Mouse (Mus musculus) ES-E14 (cell line): ENCODE measurements around the gene Usp37. TPM values are rescaled to one million over a fixed set of nuclear protein-coding genes. Genes with fewer than 3 reads are reported as not detected.
A peak's percentile ranks its signal among the peaks of the same experiment; 100 is the strongest.
"Not testable (repeated sequence)": the region's sequence is repeated elsewhere in the genome, so short reads cannot be mapped to it uniquely, and the experiment has no call there.

Experiments used
- DNase-seq: peaks from one replicate; pipeline ENCODE4 v3.0.0-alpha.2; 2013; ENCODE audit warnings: low read depth, low spot score
- H3K27ac ChIP-seq: 2 replicates; pipeline ENCODE4 v1.5.1; 2012; ENCODE audit warnings: low read depth, mild to moderate bottlenecking, low read length, moderate library complexity, mixed read lengths; ENCODE audit not compliant: poor library complexity, insufficient read depth, severe bottlenecking
- H3K36me3 ChIP-seq: 2 replicates; pipeline ENCODE4 v1.6.1; 2012; ENCODE audit warnings: mild to moderate bottlenecking, low read length, moderate library complexity, mixed read lengths; ENCODE audit not compliant: control insufficient read depth, poor library complexity, insufficient read depth, severe bottlenecking
- H3K4me1 ChIP-seq, 2 experiments: fragments of 150-350 bp in 1 of 2; sonication (generic) in 1 of 2; 2 replicates each; pipeline ENCODE4 v1.6.1; 2012; ENCODE audit warnings: low read length in 2 of 2, mild to moderate bottlenecking in 1 of 2, mixed read lengths in 1 of 2; ENCODE audit not compliant: control insufficient read depth in 2 of 2, insufficient read depth in 2 of 2, poor library complexity in 1 of 2
- H3K4me3 ChIP-seq, 2 experiments: fragments of 150-350 bp in 1 of 2; sonication (generic) in 1 of 2; 2 replicates each; pipeline ENCODE4 v1.5.1; 2012; ENCODE audit warnings: low read length in 2 of 2, low read depth in 1 of 2, mild to moderate bottlenecking in 1 of 2, mixed read lengths in 1 of 2; ENCODE audit not compliant: insufficient read depth in 1 of 2, poor library complexity in 1 of 2, severe bottlenecking in 1 of 2
- H3K9ac ChIP-seq: 2 replicates; pipeline ENCODE4 v1.6.1; 2012; ENCODE audit warnings: low read depth, mild to moderate bottlenecking, low read length, mixed read lengths; ENCODE audit not compliant: poor library complexity, insufficient read depth, severe bottlenecking
- H3K9me3 ChIP-seq: fragments of 150-350 bp; sonication (generic); 2 replicates; pipeline ENCODE4 v1.6.1; 2012; ENCODE audit warnings: low read depth, mild to moderate bottlenecking, low read length; ENCODE audit not compliant: control insufficient read depth, insufficient read depth
- CHD2 ChIP-seq: IDR thresholded peaks from 2 replicates; pipeline ENCODE4 v1.6.1; 2014; ENCODE audit warnings: mild to moderate bottlenecking, low read depth, low read length, inconsistent platforms
- HCFC1 ChIP-seq: IDR thresholded peaks from 2 replicates; pipeline ENCODE4 v1.6.1; 2012; ENCODE audit warnings: low read length, inconsistent platforms, borderline replicate concordance; ENCODE audit not compliant: insufficient read depth
- MAFK ChIP-seq: IDR thresholded peaks from 2 replicates; pipeline ENCODE4 v1.6.1; 2014; ENCODE audit warnings: mild to moderate bottlenecking, low read depth, low read length, inconsistent platforms; ENCODE audit not compliant: insufficient read depth
- ZC3H11A ChIP-seq: IDR thresholded peaks from 2 replicates; pipeline ENCODE4 v1.6.1; 2012; ENCODE audit warnings: low read depth, mild to moderate bottlenecking, inconsistent platforms, low read length, borderline replicate concordance
- ZNF384 ChIP-seq: IDR thresholded peaks from 2 replicates; pipeline ENCODE4 v1.6.1; 2012; ENCODE audit warnings: low read depth, low read length, inconsistent platforms
- in situ Hi-C, 2 experiments: fragments of 600-800 bp; cut with MboI; formaldehyde crosslinking; loops; one replicate each; pipeline ENCODE4 v1.15.1; 2025; ENCODE audit warnings: low sequenced_read_pairs in 2 of 2, inconsistent platforms in 1 of 2; ENCODE audit not compliant: unreplicated experiment in 2 of 2
- total RNA-seq: library from RNA; depleted of rRNA; stranded (reverse); fragments of 300-350 nt; gene quantifications from 2 replicates; pipeline ENCODE4 v1.2.3, GENCODE M21; 2012

Gene Usp37
- total RNA-seq, 1 experiment = 44.8 TPM

GRCm38 (mm10) chr1:74401015-74401702, 142.9 kb downstream of the Usp37 start:
- no peaks in the 10 kb centered on the region for H3K36me3 ChIP-seq
- H3K27ac ChIP-seq = no peak overlapping the region
- H3K4me1 ChIP-seq = peaks cover 0 to 3% of the 10 kb centered on the region in 2 experiments; a peak in 1 of 4 replicates
- no peak overlapping the region for H3K4me3 ChIP-seq
- DNase-seq = no peak
- no peak for TF ChIP-seq ZNF384
- no peak for TF ChIP-seq CHD2
- TF ChIP-seq HCFC1 = no peak
- TF ChIP-seq ZC3H11A = no peak
- no peak for TF ChIP-seq MAFK
- in situ Hi-C loops = no loop called here
- H3K9me3 ChIP-seq = no peaks in the 10 kb centered on the region
- no peak overlapping the region for H3K9ac ChIP-seq

GRCm38 (mm10) chr1:74400531-74400930, 143.6 kb downstream of the Usp37 start:
- H3K27ac ChIP-seq = no peak overlapping the region
- no peaks in the 10 kb centered on the region for H3K9me3 ChIP-seq
- H3K4me3 ChIP-seq = no peak overlapping the region
- in situ Hi-C loops = no loop called here
- H3K36me3 ChIP-seq = no peaks in the 10 kb centered on the region
- no peak overlapping the region for H3K9ac ChIP-seq
- no peak for DNase-seq
- peaks cover 0 to 3% of the 10 kb centered on the region in 2 experiments; a peak in 1 of 4 replicates for H3K4me1 ChIP-seq
- TF ChIP-seq MAFK (no peak), ZNF384 (no peak), HCFC1 (no peak), ZC3H11A (no peak), CHD2 (no peak)

GRCm38 (mm10) chr1:74397919-74398451, 146.1 kb downstream of the Usp37 start:
- Histone ChIP-seq H3K36me3 (peaks cover 14% of the 10 kb centered on the region; the same call in 1 of the 2 replicates), H3K9ac (peak overlapping the region; percentile 71), H3K9me3 (no peaks in the 10 kb centered on the region), H3K4me3 (peak overlapping the region; percentile 45 to 61), H3K4me1 (peaks cover 0 to 13% of the 10 kb centered on the region in 2 experiments; a peak in 1 of 4 replicates), H3K27ac (peak overlapping the region; percentile 56)
- in situ Hi-C loops = no loop called here
- peak; percentile 63 for DNase-seq
- TF ChIP-seq CHD2 (no peak), ZC3H11A (0 out of 2 replicates have a peak, but pooled peaks have one; percentile 13), MAFK (no peak), ZNF384 (no peak), HCFC1 (no peak)

- Histone ChIP-seq H3K36me3 (peaks cover 14% of the 10 kb centered on the region; the same call in 1 of the 2 replicates), H3K4me1 (peaks cover 0 to 17% of the 10 kb centered on the region in 2 experiments; a peak in 1 of 4 replicates), H3K4me3 (peak overlapping the region; percentile 45 to 61), H3K27ac (peak overlapping the region; percentile 79), H3K9me3 (no peaks in the 10 kb centered on the region), H3K9ac (peak overlapping the region; percentile 71)
- in situ Hi-C loops = no loop called here
- peak; percentile 86 for DNase-seq
- TF ChIP-seq HCFC1 (0 out of 2 replicates have a peak, but pooled peaks have one; percentile 50), ZC3H11A (no peak)
Observed at GRCm38 (mm10) chr1:74397268-74397918, 146.7 kb downstream of the Usp37 start.

DNA sequence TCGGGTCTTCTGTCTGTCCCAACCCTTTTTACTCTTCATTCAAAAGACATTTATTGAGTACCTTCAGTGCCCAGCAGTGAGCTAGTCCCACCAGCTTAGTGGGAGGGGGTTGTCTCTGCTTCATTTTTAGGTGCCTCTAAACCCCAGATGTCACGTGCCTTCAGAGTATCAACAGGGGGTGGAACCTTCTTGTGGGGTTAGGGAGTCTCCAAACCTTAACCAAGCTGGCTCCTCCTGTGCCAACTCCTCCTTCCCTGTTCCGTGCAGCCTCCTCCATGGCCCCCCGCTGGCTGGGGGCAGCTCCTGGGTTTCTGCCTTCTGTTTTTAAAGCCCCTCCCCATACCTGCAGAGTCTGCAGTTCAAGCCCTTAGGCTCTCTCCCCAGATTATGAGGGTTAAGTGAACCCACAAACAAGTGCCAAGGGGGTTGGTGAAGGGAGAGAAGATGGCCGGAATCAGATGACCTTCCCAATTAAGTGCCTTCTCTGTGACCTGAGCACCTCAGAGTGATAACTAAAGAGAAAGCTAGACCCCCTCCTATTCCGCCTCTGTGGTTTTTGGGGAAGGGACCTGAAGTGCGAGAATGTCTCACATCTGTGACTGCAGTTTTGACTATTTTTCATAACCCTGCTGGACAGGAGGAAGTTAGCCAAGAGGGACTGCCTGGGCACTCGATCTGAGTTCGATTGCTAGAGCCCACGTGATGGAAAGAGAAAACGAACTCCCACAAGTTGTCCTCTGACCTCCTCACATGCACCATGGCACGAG, 147.4 kb downstream of the Usp37 start:
- in situ Hi-C loops, H3K9me3 ChIP-seq, DNase-seq: not testable (repeated sequence)
- peak overlapping the region; percentile 79 for H3K27ac ChIP-seq
- peaks cover 0 to 17% of the 10 kb centered on the region in 2 experiments; a peak in 1 of 4 replicates for H3K4me1 ChIP-seq
- H3K9ac ChIP-seq = peak overlapping the region; percentile 54
- peak overlapping the region in 1 of 2 experiments; percentile 45; a peak in 2 of 4 replicates for H3K4me3 ChIP-seq
- peaks cover 14% of the 10 kb centered on the region; the same call in 1 of the 2 replicates for H3K36me3 ChIP-seq
